ENCODE assay signal across 21 mouse cellular contexts in the genomic region with DNA sequence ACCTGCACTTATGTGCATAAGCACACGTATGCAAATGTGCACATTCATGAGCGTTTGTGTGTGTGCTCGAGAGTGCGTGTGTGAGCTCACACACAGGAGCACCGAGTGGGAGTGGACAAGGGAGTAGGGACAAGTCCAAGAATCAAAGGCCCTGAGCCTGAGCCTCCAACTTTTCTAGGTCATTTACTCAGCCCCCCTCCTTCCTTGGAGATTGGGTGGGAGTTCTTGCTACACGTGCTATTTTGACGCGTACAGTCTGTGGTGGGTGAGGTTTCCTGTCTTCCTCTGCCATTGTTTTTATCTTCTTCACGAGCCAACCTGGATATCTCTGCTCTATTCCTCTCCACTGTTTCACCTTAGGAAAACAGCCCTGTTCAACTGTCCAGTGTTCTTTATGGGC. TPM values are rescaled to one million over a fixed set of nuclear protein-coding genes. Genes with fewer than 3 reads are reported as not detected.
DNase-seq lines count a peak whose midpoint lies in the region; ATAC-seq and TF ChIP-seq lines count a peak whose summit lies in the region.
"Had no signal": no experiment of that assay in that cellular context is flagged by ENCODE, and none has a peak within 500 bp of the region (broad histone marks: within the 10 kb centered on the region; RNA-seq: fewer than 3 reads in every experiment).

No protein-coding gene starts in this region.

- H3K27me3 ChIP-seq in MEL (ENCODE audit: control insufficient read depth in 1 of 2, insufficient read depth in 2 of 2, low read length in 2 of 2): peaks cover 4% of the 10 kb centered on the region in 2 experiments
- H3K27me3 ChIP-seq: embryonic facial prominence, embryonic 13.5 days; forebrain, embryonic 12.5 days; hindbrain, embryonic 12.5 days had no signal

- no peak for TF ChIP-seq RAD21 in MEL (IDR thresholded peaks at IDR 0.05; ENCODE audit: low read depth, low read length)

- no peaks in the 10 kb centered on the region for H3K9me3 ChIP-seq in MEL (replicated peaks; ENCODE audit: insufficient read depth, low read length)
- H3K9me3 ChIP-seq: embryonic facial prominence, embryonic 13.5 days; forebrain, embryonic 12.5 days; heart, embryonic 10.5 days; hindbrain, embryonic 12.5 days had no signal

- no peak overlapping the region for H3K4me3 ChIP-seq in MEL (ENCODE audit: control insufficient read depth in 1 of 2, insufficient read depth in 1 of 2, low read depth in 2 of 2, low read length in 2 of 2)
- H3K4me3 ChIP-seq: embryonic facial prominence, embryonic 13.5 days; forebrain, embryonic 12.5 days; heart, embryonic 10.5 days; hindbrain, embryonic 12.5 days had no signal

- no peaks in the 10 kb centered on the region for H3K79me2 ChIP-seq in MEL (ENCODE audit: control insufficient read depth, insufficient read depth, low read length, poor library complexity)

- H3K36me3 ChIP-seq in MEL (ENCODE audit: control insufficient read depth in 1 of 2, insufficient read depth in 2 of 2, low read length in 2 of 2): no peaks in the 10 kb centered on the region
- H3K36me3 ChIP-seq: embryonic facial prominence, embryonic 13.5 days; forebrain, embryonic 12.5 days; heart, embryonic 10.5 days; hindbrain, embryonic 12.5 days had no signal

- DNase-seq in MEL (ENCODE audit: low read depth, low spot score): no peak
- DNase-seq in thymus, postnatal 14 days: peak; percentile 66
- DNase-seq in adipocyte (ENCODE audit: low spot score): no peak
- no peak for DNase-seq in urinary bladder, adult 18-20 months (ENCODE audit: low spot score in 2 of 2)
- DNase-seq in layer of hippocampus, adult 9-10 months (ENCODE audit: low spot score): no peak
- DNase-seq: adrenal gland, adult 2 months; adrenal gland, postnatal 25 days; cerebellum, adult 18-20 months; cerebellum, postnatal 14 days; gastrocnemius, postnatal 14 days; heart, postnatal 10 days; heart, postnatal 4 days had no signal

- no peak for TF ChIP-seq POLR2A in MEL (IDR thresholded peaks at IDR 0.05; ENCODE audit: control insufficient read depth in 1 of 2, insufficient read depth in 1 of 2, low read depth in 1 of 2, low read length in 2 of 2, poor library complexity in 1 of 2)

- TF ChIP-seq CTCF in MEL (IDR thresholded peaks at IDR 0.05 in 2 of 3, conservative IDR thresholded peaks at IDR 0.05 in 1 of 3; ENCODE audit: control insufficient read depth in 1 of 3, insufficient read depth in 1 of 3, low read depth in 2 of 3, low read length in 3 of 3, poor library complexity in 1 of 3, severe bottlenecking in 1 of 3): no peak

- 0 out of 2 replicates have a peak, but pooled peaks have one; percentile 31 for ATAC-seq in megakaryocyte progenitor cell, adult 5-6 weeks (replicated peaks; ENCODE audit: poor library complexity)
- ATAC-seq: activated CD4-positive, CD25-positive, alpha-beta regulatory T cell, adult 4 months; forebrain, embryonic 16.5 days; hindbrain, embryonic 16.5 days; inflammation-experienced regulatory T-cells, adult 6 months had no signal

- peaks cover 0 to 2% of the 10 kb centered on the region in 2 experiments; a peak in 1 of 4 replicates for H3K4me1 ChIP-seq in MEL (ENCODE audit: control insufficient read depth in 1 of 2, insufficient read depth in 2 of 2, low read length in 2 of 2)
- H3K4me1 ChIP-seq: embryonic facial prominence, embryonic 13.5 days; forebrain, embryonic 12.5 days; hindbrain, embryonic 12.5 days had no signal

- H3K9ac ChIP-seq in MEL (ENCODE audit: control insufficient read depth, low read depth, low read length, poor library complexity, severe bottlenecking): no peak overlapping the region
- H3K9ac ChIP-seq: embryonic facial prominence, embryonic 13.5 days; forebrain, embryonic 12.5 days; hindbrain, embryonic 12.5 days had no signal

- no peak for TF ChIP-seq EP300 in MEL (IDR thresholded peaks at IDR 0.05; ENCODE audit: low read depth in 1 of 2, low read length in 2 of 2)

- no peak overlapping the region for H3K27ac ChIP-seq in MEL (ENCODE audit: control insufficient read depth, low read depth, low read length)
- H3K27ac ChIP-seq: embryonic facial prominence, embryonic 13.5 days; forebrain, embryonic 12.5 days; heart, embryonic 10.5 days; hindbrain, embryonic 12.5 days had no signal

TF ChIP-seq in MEL, 35 proteins besides CTCF, POLR2A, EP300 and RAD21:
- 0 out of 2 replicates have a peak, but pooled peaks have one; percentile 22 for TF ChIP-seq MAX (IDR thresholded peaks at IDR 0.05; ENCODE audit: low read length)
- no peak for TF ChIP-seq TAL1 (IDR thresholded peaks at IDR 0.05; ENCODE audit: low read length)
- TF ChIP-seq BHLHE40 (IDR thresholded peaks at IDR 0.05; ENCODE audit: borderline replicate concordance, low read depth, low read length): peak; percentile 54; the same call in 1 of the 2 replicates
- no peak for TF ChIP-seq MXI1 (IDR thresholded peaks at IDR 0.05; ENCODE audit: low read depth, low read length)
TF ChIP-seq in MEL: peak in this region for 2.

RNA-seq across cellular contexts. Expression of a gene that starts 8.5 kb away (rescaled TPM):
- 87.8 and 89.2 TPM in 2 replicates for total RNA-seq in MEL (2012; rRNA removed)
- polyA plus RNA-seq in MEL (2012; ENCODE audit: insufficient read depth in 1 of 2, insufficient read length in 2 of 2, low read depth in 1 of 2, low replicate concordance in 2 of 2, missing spikeins in 1 of 2): 10 to 100 TPM in 1 of 2 experiments, not detected in 1; 53.0 TPM
- total RNA-seq in megakaryocyte progenitor cell, adult 5-6 weeks (2015): 55.2 and 59.2 TPM in 2 replicates
- total RNA-seq in megakaryocyte progenitor cell, adult 5-6 weeks (2017): 78.4 and 102 TPM in 2 replicates

RNA-seq across cellular contexts. Expression of a gene that starts 14.1 kb away (rescaled TPM):
- 748 and 796 TPM in 2 replicates for total RNA-seq in MEL (2012; rRNA removed)
- polyA plus RNA-seq in MEL (2012; ENCODE audit: insufficient read depth in 1 of 2, insufficient read length in 2 of 2, low read depth in 1 of 2, low replicate concordance in 2 of 2, missing spikeins in 1 of 2): 1,000 to 10,000 TPM in 1 of 2 experiments, 100 to 1,000 TPM in 1; 761 to 1,339 TPM
- 520 and 538 TPM in 2 replicates for total RNA-seq in megakaryocyte progenitor cell, adult 5-6 weeks (2015)
- total RNA-seq in megakaryocyte progenitor cell, adult 5-6 weeks (2017): 60.0 and 69.9 TPM in 2 replicates

RNA-seq across cellular contexts. Expression of a gene that starts 40.0 kb away (rescaled TPM):
- 16.0 and 18.3 TPM in 2 replicates for total RNA-seq in MEL (2012; rRNA removed)
- polyA plus RNA-seq in MEL (2012; ENCODE audit: insufficient read depth in 1 of 2, insufficient read length in 2 of 2, low read depth in 1 of 2, low replicate concordance in 2 of 2, missing spikeins in 1 of 2): 10 to 100 TPM in 1 of 2 experiments, not detected in 1; 28.1 TPM
- 33.1 and 40.5 TPM in 2 replicates for total RNA-seq in megakaryocyte progenitor cell, adult 5-6 weeks (2015)
- 65.6 and 88.1 TPM in 2 replicates for total RNA-seq in megakaryocyte progenitor cell, adult 5-6 weeks (2017)

RNA-seq across cellular contexts. Expression of a gene that starts 47.1 kb away (rescaled TPM):
- total RNA-seq in MEL (2012; rRNA removed): 20.5 and 21.5 TPM in 2 replicates
- polyA plus RNA-seq in MEL (2012; ENCODE audit: insufficient read depth in 1 of 2, insufficient read length in 2 of 2, low read depth in 1 of 2, low replicate concordance in 2 of 2, missing spikeins in 1 of 2): 10 to 100 TPM in 1 of 2 experiments, not detected in 1; 25.3 TPM
- total RNA-seq in megakaryocyte progenitor cell, adult 5-6 weeks (2015): 67.3 and 125 TPM in 2 replicates
- 75.5 and 98.4 TPM in 2 replicates for total RNA-seq in megakaryocyte progenitor cell, adult 5-6 weeks (2017)
